Mouse (Mus musculus) frontal cortex, postnatal 36 days (tissue): Measurements from ENCODE around the gene Ccdc97.
A peak's percentile ranks its signal among the peaks of the same experiment; 100 is the strongest.

ENCODE experiments used
- DNase-seq, 2 experiments: peaks; one replicate each; pipeline ENCODE4 v3.0.0; 2022; ENCODE audit warnings: low spot score in 2 of 2

Ccdc97 gene

GRCm38 (mm10) chr7:25720760-25721159, 1.9 kb upstream of the Ccdc97 start:
- no peak for DNase-seq

- DNase-seq, result peak; percentile 78 to 83
These were observed 1.1 kb upstream of the Ccdc97 start for GRCm38 (mm10) chr7:25719761-25720610.

- DNase-seq, result no peak
These were observed 1.4 kb downstream of the Ccdc97 start for GRCm38 (mm10) chr7:25717478-25717877.

- DNase-seq, result no peak
These were observed 3.1 kb downstream of the Ccdc97 start for GRCm38 (mm10) chr7:25715731-25716271.

GRCm38 (mm10) chr7:25714581-25714980, 4.3 kb downstream of the Ccdc97 start:
- no peak for DNase-seq

GRCm38 (mm10) chr7:25712801-25713200, 6.1 kb downstream of the Ccdc97 start:
- no peak for DNase-seq

GRCm38 (mm10) chr7:25711731-25712197, 7.1 kb downstream of the Ccdc97 start:
- no peak for DNase-seq

- DNase-seq, result no peak
These were observed 7.7 kb downstream of the Ccdc97 start for GRCm38 (mm10) chr7:25711165-25711564.

- DNase-seq, result peak in 1 of 2 experiments; percentile 47
These were observed 8.3 kb downstream of the Ccdc97 start for GRCm38 (mm10) chr7:25710519-25711130.

GRCm38 (mm10) chr7:25709961-25710360, 8.9 kb downstream of the Ccdc97 start:
- no peak for DNase-seq

- DNase-seq, result no peak
These were observed 11.2 kb downstream of the Ccdc97 start for GRCm38 (mm10) chr7:25707581-25708292.

- no peak for DNase-seq
These were observed 12.2 kb downstream of the Ccdc97 start for GRCm38 (mm10) chr7:25706578-25707170.

- peak in 1 of 2 experiments; percentile 64 for DNase-seq
These were observed 13.1 kb downstream of the Ccdc97 start for GRCm38 (mm10) chr7:25705801-25706251.

- no peak for DNase-seq
These were observed 14.0 kb downstream of the Ccdc97 start for GRCm38 (mm10) chr7:25704716-25705364.

GRCm38 (mm10) chr7:25703793-25704494, 14.9 kb downstream of the Ccdc97 start:
- no peak for DNase-seq

- no peak for DNase-seq
These were observed 16.5 kb downstream of the Ccdc97 start for GRCm38 (mm10) chr7:25702350-25702749.

GRCm38 (mm10) chr7:25700732-25701131, 18.2 kb downstream of the Ccdc97 start:
- DNase-seq, result no peak

- DNase-seq, result no peak
These were observed 19.0 kb downstream of the Ccdc97 start for GRCm38 (mm10) chr7:25699851-25700250.

- no peak for DNase-seq
These were observed 24.8 kb downstream of the Ccdc97 start for GRCm38 (mm10) chr7:25694104-25694503.

- no peak for DNase-seq
These were observed 28.8 kb downstream of the Ccdc97 start for GRCm38 (mm10) chr7:25690051-25690450.
